Mouse (Mus musculus) lung, postnatal 0 days (tissue): ENCODE data around the gene Fuca2.

Experiments
- CTCF ChIP-seq: IDR thresholded peaks from 2 replicates; pipeline ENCODE4 v1.5.1; 2016; ENCODE audit warnings: antibody characterized with exemption, mild to moderate bottlenecking
- EP300 ChIP-seq: IDR thresholded peaks from 2 replicates; pipeline ENCODE4 v1.6.1; 2016; ENCODE audit warnings: antibody characterized with exemption, mild to moderate bottlenecking, control low read depth

DNA sequence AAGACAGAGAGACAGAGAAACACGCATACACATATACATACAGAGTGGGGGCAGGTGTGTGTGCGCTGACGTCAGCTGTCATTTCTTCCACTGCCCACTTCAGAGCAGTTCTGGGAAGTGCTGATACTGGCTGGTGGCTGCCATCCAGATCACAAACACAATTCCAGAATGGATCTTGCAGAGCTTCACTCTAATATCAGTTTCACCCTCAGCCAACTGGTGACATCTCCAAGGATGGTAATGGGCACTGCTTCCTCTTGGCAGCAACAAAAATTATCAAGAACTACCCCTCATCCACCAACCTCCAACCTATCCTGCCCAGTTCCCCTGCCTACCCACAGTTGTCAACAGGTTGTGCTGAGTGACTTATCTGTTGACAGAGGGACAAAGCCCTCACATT, 3.0 kb upstream of the Fuca2 start:
- TF ChIP-seq CTCF = no peak
- TF ChIP-seq EP300 = no peak
